Mouse (Mus musculus) C2C12 (cell line): ENCODE measurements around the gene Hcfc1. TPM values are rescaled to one million over a fixed set of nuclear protein-coding genes. Genes with fewer than 3 reads are reported as not detected.

ENCODE experiments used
- H3K27me3 ChIP-seq: one replicate; pipeline ENCODE4 v1.6.1; 2011; ENCODE audit not compliant: control insufficient read depth, insufficient read depth, insufficient read length
- H3K36me3 ChIP-seq: one replicate; pipeline ENCODE4 v1.6.1; 2011; ENCODE audit not compliant: control insufficient read depth, insufficient read depth
- H3K4me3 ChIP-seq: one replicate; pipeline ENCODE4 v1.5.1; 2011; ENCODE audit warnings: mild to moderate bottlenecking, control low read depth; ENCODE audit not compliant: poor library complexity, insufficient read depth, severe bottlenecking
- H3K79me2 ChIP-seq: one replicate; pipeline ENCODE4 v1.6.1; 2011; ENCODE audit not compliant: control insufficient read depth, insufficient read depth
- H3K79me3 ChIP-seq: one replicate; pipeline ENCODE4 v1.6.1; 2011; ENCODE audit warnings: low read depth, control low read depth
- H3ac ChIP-seq: one replicate; pipeline ENCODE3; 2011; ENCODE audit warnings: low read depth; ENCODE audit not compliant: control insufficient read depth, insufficient read length
- CEBPB ChIP-seq: IDR thresholded peaks from one replicate; pipeline ENCODE4 v1.6.1; 2011; ENCODE audit warnings: low read depth, mild to moderate bottlenecking, control low read depth, moderate library complexity
- CTCF ChIP-seq: IDR thresholded peaks from one replicate; pipeline ENCODE4 v1.5.1; 2011; ENCODE audit not compliant: control insufficient read depth, insufficient read depth, insufficient read length
- FOSL1 ChIP-seq: IDR thresholded peaks from one replicate; pipeline ENCODE4 v1.8.0; 2011; ENCODE audit warnings: mild to moderate bottlenecking, low read length; ENCODE audit not compliant: poor library complexity, insufficient read depth, severe bottlenecking
- MAX ChIP-seq: IDR thresholded peaks from one replicate; pipeline ENCODE4 v1.6.1; 2011; ENCODE audit warnings: mild to moderate bottlenecking, control low read depth
- MYOD1 ChIP-seq: IDR thresholded peaks from one replicate; pipeline ENCODE4 v1.6.1; 2011; ENCODE audit warnings: low read depth; ENCODE audit not compliant: control insufficient read depth, insufficient read length
- MYOG ChIP-seq: IDR thresholded peaks from one replicate; pipeline ENCODE4 v1.6.1; 2011; ENCODE audit not compliant: control insufficient read depth, insufficient read length; ENCODE audit errors: extremely low read depth
- USF1 ChIP-seq: IDR thresholded peaks from one replicate; pipeline ENCODE4 v1.6.1; 2011; ENCODE audit warnings: low read depth, mild to moderate bottlenecking, control low read depth, moderate library complexity
- polyA plus RNA-seq: library from polyadenylated mRNA; unstranded; fragments of >200 nt; fragmentation: generic; extraction: Trizol; gene quantifications from one replicate; pipeline ENCODE4 v1.2.1, GENCODE M21; 2012; ENCODE audit warnings: missing spikeins

Hcfc1 gene
- polyA plus RNA-seq, 1 experiment, result 58.7 TPM

GRCm38 (mm10) chrX:73914827-73915703 lies 51.1 kb downstream of the Hcfc1 start:
- Histone ChIP-seq H3K27me3 (no peaks in the 10 kb centered on the region), H3K4me3 (no peak overlapping the region), H3K79me2 (peaks cover 11% of the 10 kb centered on the region), H3K36me3 (peaks cover 24% of the 10 kb centered on the region), H3K79me3 (peaks cover 5% of the 10 kb centered on the region), H3ac (peak overlapping the region; percentile 35)
- TF ChIP-seq CEBPB, result no peak
- no peak for TF ChIP-seq USF1
- no peak for TF ChIP-seq CTCF
- no peak for TF ChIP-seq FOSL1
- TF ChIP-seq MYOG, result no peak
- no peak for TF ChIP-seq MAX
- no peak for TF ChIP-seq MYOD1

- H3ac ChIP-seq, result no peak overlapping the region
- H3K36me3 ChIP-seq, result no peaks in the 10 kb centered on the region
- H3K79me3 ChIP-seq, result no peaks in the 10 kb centered on the region
- H3K4me3 ChIP-seq, result no peak overlapping the region
- H3K27me3 ChIP-seq, result no peaks in the 10 kb centered on the region
- TF ChIP-seq MYOG, result no peak
- no peak for TF ChIP-seq CEBPB
- no peak for TF ChIP-seq MAX
- no peak for TF ChIP-seq MYOD1
- no peak for TF ChIP-seq CTCF
- no peak for TF ChIP-seq FOSL1
- TF ChIP-seq USF1, result no peak
- H3K79me2 ChIP-seq, result no peaks in the 10 kb centered on the region
Observed at GRCm38 (mm10) chrX:73911588-73911987, 54.6 kb downstream of the Hcfc1 start.

- Histone ChIP-seq H3K79me3 (no peaks in the 10 kb centered on the region), H3K27me3 (no peaks in the 10 kb centered on the region), H3K79me2 (no peaks in the 10 kb centered on the region), H3K4me3 (no peak overlapping the region), H3ac (no peak overlapping the region), H3K36me3 (no peaks in the 10 kb centered on the region)
- TF ChIP-seq USF1, result no peak
- no peak for TF ChIP-seq MYOG
- no peak for TF ChIP-seq CEBPB
- no peak for TF ChIP-seq MAX
- no peak for TF ChIP-seq MYOD1
- no peak for TF ChIP-seq FOSL1
- TF ChIP-seq CTCF, result no peak
Observed at GRCm38 (mm10) chrX:73911156-73911555, 55.0 kb downstream of the Hcfc1 start.

GRCm38 (mm10) chrX:73910451-73910850 lies 55.7 kb downstream of the Hcfc1 start:
- Histone ChIP-seq H3K79me3 (no peaks in the 10 kb centered on the region), H3K27me3 (no peaks in the 10 kb centered on the region), H3K4me3 (no peak overlapping the region), H3ac (no peak overlapping the region), H3K36me3 (no peaks in the 10 kb centered on the region), H3K79me2 (no peaks in the 10 kb centered on the region)
- TF ChIP-seq MYOG, result no peak
- no peak for TF ChIP-seq MAX
- TF ChIP-seq MYOD1, result no peak
- TF ChIP-seq CTCF, result no peak
- no peak for TF ChIP-seq USF1
- no peak for TF ChIP-seq CEBPB
- TF ChIP-seq FOSL1, result no peak

GRCm38 (mm10) chrX:73910049-73910448 lies 56.1 kb downstream of the Hcfc1 start:
- TF ChIP-seq CTCF (no peak), USF1 (no peak), MYOG (no peak), FOSL1 (no peak), CEBPB (no peak), MAX (no peak), MYOD1 (no peak)
- Histone ChIP-seq H3K27me3 (no peaks in the 10 kb centered on the region), H3K4me3 (no peak overlapping the region), H3K36me3 (no peaks in the 10 kb centered on the region), H3K79me2 (no peaks in the 10 kb centered on the region), H3ac (no peak overlapping the region), H3K79me3 (no peaks in the 10 kb centered on the region)

- no peaks in the 10 kb centered on the region for H3K36me3 ChIP-seq
- H3K4me3 ChIP-seq, result no peak overlapping the region
- H3K79me3 ChIP-seq, result no peaks in the 10 kb centered on the region
- no peaks in the 10 kb centered on the region for H3K79me2 ChIP-seq
- H3ac ChIP-seq, result no peak overlapping the region
- no peak for TF ChIP-seq CEBPB
- no peak for TF ChIP-seq CTCF
- TF ChIP-seq MAX, result no peak
- TF ChIP-seq FOSL1, result no peak
- TF ChIP-seq MYOD1, result no peak
- TF ChIP-seq MYOG, result no peak
- no peak for TF ChIP-seq USF1
- peaks cover 7% of the 10 kb centered on the region for H3K27me3 ChIP-seq
Observed at GRCm38 (mm10) chrX:73897959-73898358, 68.2 kb downstream of the Hcfc1 start.
